Mouse (Mus musculus) myocyte (in vitro differentiated cells): Measurements from ENCODE around the gene Scd1. TPM values are rescaled to one million over a fixed set of nuclear protein-coding genes. Genes with fewer than 3 reads are reported as not detected.

Experiments used
- H3K27me3 ChIP-seq: one replicate; pipeline ENCODE4 v1.6.1; 2011; ENCODE audit not compliant: control insufficient read depth, insufficient read depth, insufficient read length
- H3K36me3 ChIP-seq: one replicate; pipeline ENCODE4 v1.6.1; 2011; ENCODE audit not compliant: control insufficient read depth, insufficient read depth
- H3K4me2 ChIP-seq: one replicate; pipeline ENCODE4 v1.6.1; 2011; ENCODE audit warnings: low read depth, control low read depth
- H3K4me3 ChIP-seq: one replicate; pipeline ENCODE4 v1.5.1; 2011; ENCODE audit warnings: mild to moderate bottlenecking, control low read depth, moderate library complexity
- H3K79me2 ChIP-seq: one replicate; pipeline ENCODE4 v1.6.1; 2011; ENCODE audit not compliant: control insufficient read depth, insufficient read depth
- H3ac ChIP-seq: one replicate; pipeline ENCODE4 v1.6.1; 2011; ENCODE audit not compliant: control insufficient read depth, insufficient read length
- CEBPB ChIP-seq: IDR thresholded peaks from 2 replicates; pipeline ENCODE4 v1.6.1; 2011; ENCODE audit warnings: mild to moderate bottlenecking, moderate library complexity; ENCODE audit not compliant: poor library complexity, insufficient read depth, severe bottlenecking
- E2F4 ChIP-seq: IDR thresholded peaks from one replicate; pipeline ENCODE4 v1.6.1; 2011; ENCODE audit warnings: mild to moderate bottlenecking, control low read depth, moderate library complexity; ENCODE audit not compliant: insufficient read depth
- MAX ChIP-seq: IDR thresholded peaks from one replicate; pipeline ENCODE4 v1.6.1; 2011; ENCODE audit warnings: low read depth, mild to moderate bottlenecking, control low read depth
- MYOD1 ChIP-seq, 3 experiments: IDR thresholded peaks; one replicate each; pipeline ENCODE4 v1.6.1; 2011; ENCODE audit warnings: control low read depth in 2 of 3, low read depth in 2 of 3, mild to moderate bottlenecking in 2 of 3, moderate library complexity in 1 of 3; ENCODE audit not compliant: insufficient read length in 2 of 3, control insufficient read depth in 1 of 3
- MYOG ChIP-seq, 3 experiments: IDR thresholded peaks; one replicate each; pipeline ENCODE4 v1.6.1; 2011; ENCODE audit warnings: control low read depth in 2 of 3, low read depth in 2 of 3, mild to moderate bottlenecking in 2 of 3; ENCODE audit not compliant: insufficient read length in 2 of 3, control insufficient read depth in 1 of 3, insufficient read depth in 1 of 3
- POLR2A ChIP-seq: IDR thresholded peaks from one replicate; pipeline ENCODE4 v1.6.1; 2011; ENCODE audit warnings: low read depth, mild to moderate bottlenecking, control low read depth, moderate library complexity; ENCODE audit not compliant: insufficient read length
- POLR2AphosphoS2 ChIP-seq: IDR thresholded peaks from one replicate; pipeline ENCODE4 v1.6.1; 2011; ENCODE audit warnings: low read depth, control low read depth; ENCODE audit not compliant: insufficient read length
- REST ChIP-seq: IDR thresholded peaks from one replicate; pipeline ENCODE4 v1.6.1; 2011; ENCODE audit warnings: mild to moderate bottlenecking, control low read depth, moderate library complexity; ENCODE audit not compliant: insufficient read depth, insufficient read length
- SRF ChIP-seq: IDR thresholded peaks from one replicate; pipeline ENCODE4 v1.6.1; 2011; ENCODE audit warnings: low read depth; ENCODE audit not compliant: control insufficient read depth, insufficient read length
- TCF12 ChIP-seq: IDR thresholded peaks from one replicate; pipeline ENCODE4 v1.6.1; 2011; ENCODE audit warnings: mild to moderate bottlenecking, control low read depth; ENCODE audit not compliant: poor library complexity, insufficient read depth, severe bottlenecking
- TCF3 ChIP-seq: IDR thresholded peaks from one replicate; pipeline ENCODE4 v1.6.1; 2011; ENCODE audit warnings: low read depth, control low read depth; ENCODE audit not compliant: insufficient read length
- USF1 ChIP-seq: IDR thresholded peaks from one replicate; pipeline ENCODE4 v1.6.1; 2011; ENCODE audit warnings: low read depth, mild to moderate bottlenecking, control low read depth, moderate library complexity
- polyA plus RNA-seq: library from polyadenylated mRNA; unstranded; fragments of >200 nt; fragmentation: generic; extraction: Trizol; gene quantifications from one replicate; pipeline ENCODE4 v1.2.1, GENCODE M21; 2012; ENCODE audit warnings: missing spikeins

Scd1 gene
- polyA plus RNA-seq, 1 experiment: 347 TPM

GRCm38 (mm10) chr19:44403546-44403945 lies 4.1 kb downstream of the Scd1 start:
- peaks cover 84% of the 10 kb centered on the region for H3K79me2 ChIP-seq
- peak overlapping the region; percentile 80 for H3K4me3 ChIP-seq
- no peak for TF ChIP-seq USF1
- TF ChIP-seq TCF12: no peak
- no peak for TF ChIP-seq CEBPB
- no peak for TF ChIP-seq REST
- no peak for TF ChIP-seq POLR2AphosphoS2
- no peak for TF ChIP-seq POLR2A
- no peak for TF ChIP-seq MYOD1 (IDR thresholded peaks at IDR 0.05; ENCODE audit: control insufficient read depth in 1 of 3, insufficient read length in 2 of 3, low read depth in 2 of 3)
- TF ChIP-seq TCF3: no peak
- no peak for TF ChIP-seq MYOG (IDR thresholded peaks at IDR 0.05; ENCODE audit: control insufficient read depth in 1 of 3, insufficient read depth in 1 of 3, insufficient read length in 2 of 3, low read depth in 2 of 3)
- TF ChIP-seq E2F4: no peak
- no peak for TF ChIP-seq MAX
- TF ChIP-seq SRF: no peak
- H3K27me3 ChIP-seq: no peaks in the 10 kb centered on the region
- peak overlapping the region; percentile 88 for H3K4me2 ChIP-seq
- H3K36me3 ChIP-seq: peaks cover 73% of the 10 kb centered on the region
- H3ac ChIP-seq: no peak overlapping the region

GRCm38 (mm10) chr19:44400484-44401197 lies 7.0 kb downstream of the Scd1 start:
- no peaks in the 10 kb centered on the region for H3K27me3 ChIP-seq

GRCm38 (mm10) chr19:44400076-44400475 lies 7.6 kb downstream of the Scd1 start:
- TF ChIP-seq TCF12 (no peak), CEBPB (no peak), POLR2AphosphoS2 (no peak), SRF (no peak), USF1 (no peak), E2F4 (no peak), REST (no peak), MYOD1 (IDR thresholded peaks at IDR 0.05; ENCODE audit: control insufficient read depth in 1 of 3, insufficient read length in 2 of 3, low read depth in 2 of 3) (no peak), POLR2A (no peak), TCF3 (no peak), MAX (no peak)
- Histone ChIP-seq H3K79me2 (peaks cover 61% of the 10 kb centered on the region), H3ac (no peak overlapping the region), H3K4me2 (no peak overlapping the region), H3K27me3 (no peaks in the 10 kb centered on the region), H3K4me3 (no peak overlapping the region), H3K36me3 (peaks cover 93% of the 10 kb centered on the region)

More at GRCm38 (mm10) chr19:44400484-44401197, 7.0 kb downstream of the Scd1 start:
- Histone ChIP-seq H3K4me3 (no peak overlapping the region), H3K79me2 (peaks cover 67% of the 10 kb centered on the region), H3K4me2 (no peak overlapping the region), H3K36me3 (peaks cover 93% of the 10 kb centered on the region), H3ac (no peak overlapping the region)
- TF ChIP-seq TCF12: no peak
- TF ChIP-seq MYOD1 (IDR thresholded peaks at IDR 0.05; ENCODE audit: control insufficient read depth in 1 of 3, insufficient read length in 2 of 3, low read depth in 2 of 3): peak in 1 of 3 experiments; percentile 50

GRCm38 (mm10) chr19:44396742-44397141 lies 10.9 kb downstream of the Scd1 start:
- Histone ChIP-seq H3K36me3 (peaks cover 71% of the 10 kb centered on the region), H3K27me3 (no peaks in the 10 kb centered on the region), H3ac (no peak overlapping the region), H3K4me3 (no peak overlapping the region), H3K79me2 (peaks cover 30% of the 10 kb centered on the region), H3K4me2 (no peak overlapping the region)
- TF ChIP-seq REST: no peak
- TF ChIP-seq TCF12: no peak
- peak; percentile 3 for TF ChIP-seq POLR2AphosphoS2

GRCm38 (mm10) chr19:44394972-44395371 lies 12.7 kb downstream of the Scd1 start:
- peaks cover 60% of the 10 kb centered on the region for H3K36me3 ChIP-seq
- no peaks in the 10 kb centered on the region for H3K27me3 ChIP-seq
- H3K79me2 ChIP-seq: peaks cover 14% of the 10 kb centered on the region
- H3K4me2 ChIP-seq: no peak overlapping the region
- no peak overlapping the region for H3ac ChIP-seq
- TF ChIP-seq POLR2A (no peak), E2F4 (no peak), TCF3 (no peak), SRF (no peak), POLR2AphosphoS2 (no peak), TCF12 (no peak), REST (no peak), MAX (no peak), USF1 (no peak), CEBPB (no peak), MYOD1 (IDR thresholded peaks at IDR 0.05; ENCODE audit: control insufficient read depth in 1 of 3, insufficient read length in 2 of 3, low read depth in 2 of 3) (no peak), MYOG (IDR thresholded peaks at IDR 0.05; ENCODE audit: control insufficient read depth in 1 of 3, insufficient read depth in 1 of 3, insufficient read length in 2 of 3, low read depth in 2 of 3) (no peak)
- H3K4me3 ChIP-seq: no peak overlapping the region
